Mouse (Mus musculus) limb, embryonic 13.5 days (tissue): ENCODE data around the gene Hoxa4. TPM values are rescaled to one million over a fixed set of nuclear protein-coding genes. Genes with fewer than 3 reads are reported as not detected.

Experiments used
- ATAC-seq: fragments of 200-750 bp; cut with Nextera tagmentation; 2 replicates; pipeline ENCODE4 v1.8.0; 2017; ENCODE audit warnings: low read depth, moderate number of reproducible peaks, moderate TSS enrichment; ENCODE audit not compliant: low FRiP score
- H3K27ac ChIP-seq: fragments of 300-500 bp; sonication (generic); 2 replicates; pipeline ENCODE4 v1.5.1; 2015; ENCODE audit warnings: inconsistent platforms, mild to moderate bottlenecking, moderate library complexity
- H3K27me3 ChIP-seq: fragments of 300-500 bp; sonication (generic); 2 replicates; pipeline ENCODE4 v1.6.1; 2015; ENCODE audit warnings: mild to moderate bottlenecking, inconsistent platforms
- H3K36me3 ChIP-seq: fragments of 300-500 bp; sonication (generic); 2 replicates; pipeline ENCODE4 v1.6.1; 2015; ENCODE audit warnings: inconsistent platforms, mild to moderate bottlenecking, moderate library complexity
- H3K4me1 ChIP-seq: fragments of 300-500 bp; sonication (generic); 2 replicates; pipeline ENCODE4 v1.6.1; 2015; ENCODE audit warnings: inconsistent platforms
- H3K4me2 ChIP-seq: fragments of 300-500 bp; sonication (generic); replicated peaks from 2 replicates; pipeline ENCODE4 v1.6.1; 2015; ENCODE audit warnings: inconsistent platforms, mild to moderate bottlenecking, moderate library complexity
- H3K4me3 ChIP-seq: fragments of 300-500 bp; sonication (generic); 2 replicates; pipeline ENCODE4 v1.5.1; 2015; ENCODE audit warnings: moderate library complexity, mild to moderate bottlenecking, inconsistent platforms
- H3K9ac ChIP-seq: fragments of 300-500 bp; sonication (generic); 2 replicates; pipeline ENCODE4 v1.6.1; 2015; ENCODE audit warnings: mild to moderate bottlenecking, inconsistent platforms
- H3K9me3 ChIP-seq: fragments of 300-500 bp; sonication (generic); 2 replicates; pipeline ENCODE4 v1.6.1; 2016; ENCODE audit warnings: inconsistent platforms
- WGBS: fragments of 180-500 bp; shearing (Covaris S2); methylation state at CpG from one replicate; pipeline ENCODE4 v1.1.7; 2015; 5-methylcytosine and 5-hydroxymethylcytosine counted together
- polyA plus RNA-seq: library from polyadenylated mRNA; unstranded; fragments of >200 nt; fragmentation: Nextera tagmentation; extraction: Ambion mirVana; gene quantifications from 2 replicates; pipeline ENCODE4 v1.2.1, GENCODE M21; 2015

Hoxa4 gene
- polyA plus RNA-seq, 1 experiment from 2014 or later: 0.52 TPM

- Histone ChIP-seq H3K27me3 (no peaks in the 10 kb centered on the region), H3K27ac (peak overlapping the region; percentile 99), H3K36me3 (peaks cover 29% of the 10 kb centered on the region), H3K9me3 (no peaks in the 10 kb centered on the region), H3K4me2 (peak overlapping the region; percentile 93), H3K9ac (peak overlapping the region; percentile 99), H3K4me1 (peaks cover 18% of the 10 kb centered on the region), H3K4me3 (peak overlapping the region; percentile 86)
- 1% methylated on average over 26 of the region's 26 CpGs for WGBS
- peak; percentile 3; the same call in 1 of the 2 replicates for ATAC-seq
Observed at GRCm38 (mm10) chr6:52226569-52227257, 35.2 kb upstream of the Hoxa4 start.

DNA sequence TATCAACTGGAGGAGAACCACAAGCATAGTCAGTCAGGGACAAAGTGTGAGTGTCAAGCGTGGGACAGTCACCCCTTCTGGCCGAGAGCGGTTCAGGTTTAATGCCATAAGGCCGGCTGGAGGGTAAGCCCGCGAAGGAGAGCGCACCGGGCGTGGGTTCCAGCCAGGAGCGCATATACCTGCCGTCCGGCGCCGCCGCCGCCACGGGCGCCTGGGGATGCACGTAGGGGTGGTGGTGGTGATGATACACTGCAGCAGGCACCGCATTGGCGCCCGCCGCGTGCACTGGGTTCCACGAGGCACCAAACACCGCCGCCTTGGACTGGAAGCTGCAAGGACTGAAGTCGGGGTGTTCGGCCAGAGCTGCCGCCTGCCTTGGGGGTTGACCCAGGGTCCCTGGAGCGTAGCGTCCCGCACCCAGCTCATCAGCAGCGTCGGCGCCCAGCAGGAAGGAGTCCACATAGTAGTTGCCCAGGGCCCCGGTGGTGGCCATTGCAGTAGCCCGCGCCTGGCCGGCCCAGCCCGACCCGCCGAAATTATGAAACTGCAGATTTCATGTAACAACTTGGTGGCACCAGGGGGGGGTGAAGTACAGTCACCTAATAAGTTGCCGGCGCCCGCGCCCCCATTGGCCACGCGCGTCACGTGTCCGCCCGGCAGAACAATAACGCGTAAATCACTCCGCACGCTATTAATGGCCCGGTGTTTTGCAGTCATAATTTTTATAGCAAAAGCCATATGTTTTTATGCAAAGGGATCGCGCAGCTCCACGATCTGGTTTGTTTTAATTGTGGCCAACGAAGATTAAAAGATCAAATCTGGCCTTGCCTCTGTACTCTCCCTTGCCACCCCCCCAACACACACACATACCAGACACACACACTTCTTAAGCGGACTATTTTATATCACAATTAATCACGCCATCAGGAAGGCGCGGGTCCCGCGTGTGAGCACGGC is 34.3 kb upstream of the Hoxa4 start:
- Histone ChIP-seq H3K27ac (peak overlapping the region; percentile 99), H3K9me3 (no peaks in the 10 kb centered on the region), H3K4me1 (peaks cover 25% of the 10 kb centered on the region), H3K9ac (peak overlapping the region; percentile 99), H3K27me3 (no peaks in the 10 kb centered on the region), H3K4me3 (peak overlapping the region; percentile 86), H3K36me3 (peaks cover 27% of the 10 kb centered on the region), H3K4me2 (peak overlapping the region; percentile 93)
- ATAC-seq: peak; percentile 62
- under 1% methylated on average over 69 of the region's 69 CpGs for WGBS

DNA sequence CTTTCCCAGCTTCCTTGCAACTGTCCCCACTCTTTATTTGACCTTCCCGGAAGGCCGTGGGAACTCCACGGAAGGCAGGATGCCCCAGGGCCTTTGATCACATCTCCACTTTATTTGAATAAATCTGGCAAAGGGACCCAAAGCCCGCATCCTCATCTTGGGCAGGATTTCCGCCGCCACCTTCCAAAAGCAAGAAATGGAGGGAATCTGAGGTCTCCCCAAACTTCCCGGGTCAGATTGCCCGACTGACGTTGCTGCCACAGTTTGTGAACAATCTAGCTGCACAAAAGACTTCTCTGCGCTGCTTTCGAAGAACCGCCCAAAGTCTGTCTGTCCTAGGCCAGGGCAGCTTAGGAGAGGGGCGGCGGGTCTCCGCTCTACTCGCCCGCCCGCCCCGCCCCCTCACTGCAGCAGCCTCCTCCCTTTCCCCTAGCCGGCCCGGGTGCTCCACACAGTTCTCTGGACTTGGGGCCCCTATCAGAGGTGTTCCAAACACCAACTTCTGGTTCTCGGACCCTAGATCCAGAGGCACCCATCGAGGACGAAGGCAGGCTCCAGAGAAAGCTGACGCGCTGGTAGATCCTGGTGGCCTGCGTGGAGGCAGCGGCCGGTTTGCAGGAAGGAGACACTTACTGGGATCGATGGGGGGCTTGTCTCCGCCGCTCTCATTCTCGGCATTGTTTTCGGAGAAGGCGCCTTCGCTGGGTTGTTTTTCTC is 33.5 kb upstream of the Hoxa4 start:
- WGBS: under 1% methylated on average over 36 of the region's 36 CpGs
- Histone ChIP-seq H3K4me1 (peaks cover 33% of the 10 kb centered on the region), H3K27me3 (0 out of 2 replicates have a peak, but pooled peaks cover under 1% of the 10 kb centered on the region), H3K9ac (peak overlapping the region; percentile 99), H3K4me3 (peak overlapping the region; percentile 86), H3K36me3 (peaks cover 24% of the 10 kb centered on the region), H3K4me2 (peak overlapping the region; percentile 93), H3K27ac (peak overlapping the region; percentile 99), H3K9me3 (no peaks in the 10 kb centered on the region)
- ATAC-seq: no peak

GRCm38 (mm10) chr6:52223939-52224760 is 32.6 kb upstream of the Hoxa4 start:
- Histone ChIP-seq H3K9me3 (no peaks in the 10 kb centered on the region), H3K27me3 (0 out of 2 replicates have a peak, but pooled peaks cover 2% of the 10 kb centered on the region), H3K27ac (peak overlapping the region; percentile 99), H3K9ac (peak overlapping the region; percentile 99), H3K4me3 (peak overlapping the region; percentile 86), H3K36me3 (peaks cover 18% of the 10 kb centered on the region), H3K4me2 (peak overlapping the region; percentile 93), H3K4me1 (peaks cover 42% of the 10 kb centered on the region)
- WGBS: 2% methylated on average over 24 of the region's 24 CpGs
- ATAC-seq: no peak

DNA sequence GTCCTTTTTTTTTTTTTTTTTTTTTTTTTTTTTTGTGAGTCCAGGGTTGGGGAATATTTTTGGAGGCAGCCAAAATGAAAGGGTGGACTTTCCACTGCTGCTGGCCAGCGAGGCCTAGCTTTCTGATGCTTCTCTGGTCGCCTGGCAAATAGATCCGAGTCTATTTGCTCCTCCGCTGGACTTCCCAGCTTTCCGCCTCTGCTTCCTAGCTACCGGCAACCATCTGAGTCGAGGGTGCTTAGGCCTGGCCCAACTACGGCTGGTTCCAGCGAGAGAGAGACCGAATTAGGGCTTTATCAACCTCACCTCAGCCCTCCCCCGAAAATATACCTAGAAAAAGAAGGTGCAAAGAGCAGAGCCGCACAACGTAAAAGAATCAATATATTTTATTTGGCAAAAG is 31.2 kb upstream of the Hoxa4 start:
- 6% methylated on average over 13 of the region's 13 CpGs for WGBS
- Histone ChIP-seq H3K4me3 (peak overlapping the region; percentile 86), H3K4me2 (peak overlapping the region; percentile 93), H3K9me3 (no peaks in the 10 kb centered on the region), H3K4me1 (peaks cover 55% of the 10 kb centered on the region), H3K36me3 (peaks cover 18% of the 10 kb centered on the region), H3K9ac (peak overlapping the region; percentile 99), H3K27me3 (0 out of 2 replicates have a peak, but pooled peaks cover 2% of the 10 kb centered on the region), H3K27ac (peak overlapping the region; percentile 99)
- ATAC-seq: no peak

DNA sequence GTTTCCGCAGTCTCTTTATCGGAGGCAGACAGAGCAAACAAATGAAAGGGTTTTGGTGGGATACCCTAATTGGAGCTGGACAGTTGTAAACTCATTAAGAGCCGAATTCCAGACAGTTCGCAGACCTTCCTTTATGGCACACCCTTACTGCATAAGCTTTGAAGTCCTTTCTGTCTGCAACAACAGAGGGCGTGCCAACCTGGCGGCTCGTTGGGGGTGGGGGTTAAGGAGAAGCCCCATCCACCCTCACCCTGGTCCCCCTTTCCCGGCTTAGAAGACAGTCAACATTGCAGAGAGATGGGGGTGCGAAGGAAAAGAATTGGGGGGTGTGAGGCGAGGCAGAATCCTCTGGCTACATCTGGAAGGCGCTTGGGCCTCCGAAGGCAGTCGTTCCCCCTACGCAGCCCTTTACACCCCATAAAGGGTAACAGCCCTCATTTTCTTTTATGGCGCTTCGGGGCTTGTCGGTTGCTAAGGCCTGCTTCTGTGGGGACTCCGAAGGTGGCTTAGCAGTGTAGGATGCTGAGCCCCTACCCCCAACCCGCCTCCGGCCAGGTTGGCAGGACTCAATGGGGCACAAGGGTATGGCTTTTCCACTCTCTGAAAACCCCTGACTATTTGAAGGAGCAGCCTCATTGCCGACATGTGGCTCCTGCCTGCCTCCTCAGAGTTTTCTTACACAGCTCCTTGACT is 30.6 kb upstream of the Hoxa4 start:
- Histone ChIP-seq H3K36me3 (peaks cover 18% of the 10 kb centered on the region), H3K9me3 (no peaks in the 10 kb centered on the region), H3K27ac (peak overlapping the region; percentile 99), H3K4me2 (peak overlapping the region; percentile 93), H3K27me3 (0 out of 2 replicates have a peak, but pooled peaks cover 2% of the 10 kb centered on the region), H3K4me3 (peak overlapping the region; percentile 86), H3K4me1 (peaks cover 53% of the 10 kb centered on the region), H3K9ac (peak overlapping the region; percentile 99)
- peak; percentile 45 for ATAC-seq
- WGBS: under 1% methylated on average over 21 of the region's 21 CpGs

DNA sequence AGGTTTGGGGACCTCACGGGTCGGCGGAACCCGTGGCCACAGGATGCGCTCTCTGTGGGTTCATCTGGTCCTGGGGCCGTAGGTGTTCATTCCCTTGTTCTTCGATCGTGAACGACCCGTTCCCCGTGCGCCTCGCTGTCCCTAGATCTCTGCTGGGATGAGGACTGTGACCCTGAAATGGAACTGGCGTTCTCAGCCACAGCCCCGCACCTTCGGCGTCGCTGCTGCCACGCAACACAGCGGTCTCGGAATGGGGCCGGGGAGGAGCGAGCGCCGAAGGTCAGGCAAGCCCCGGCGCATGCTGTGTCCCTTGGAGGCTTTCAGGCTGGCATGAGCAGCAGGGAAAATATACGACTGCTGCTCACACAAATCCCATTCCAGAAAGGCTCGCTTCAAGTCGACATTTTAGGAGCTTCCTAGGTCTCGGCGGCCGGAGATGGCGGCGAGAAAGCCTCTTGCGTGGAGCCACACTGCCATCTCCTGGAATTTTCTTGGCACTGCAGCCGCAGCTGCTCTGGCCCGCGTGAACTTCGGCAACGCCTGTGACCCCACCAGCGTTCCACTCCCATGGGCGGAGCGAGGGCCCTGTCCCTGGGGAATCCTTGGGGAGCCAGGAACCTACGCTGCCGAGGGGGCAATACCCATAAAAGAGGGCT is 29.9 kb upstream of the Hoxa4 start, which contains the start of gene Hoxa7:
Gene Hoxa7, minus strand, starts transcription at position 518 of the 656 bp plus-strand sequence.
- Histone ChIP-seq H3K27ac (peak within 1 kb of the TSS; percentile 99), H3K27me3 (0 out of 2 replicates have a peak, but pooled peaks cover 2% of the 10 kb centered on the region)

DNA sequence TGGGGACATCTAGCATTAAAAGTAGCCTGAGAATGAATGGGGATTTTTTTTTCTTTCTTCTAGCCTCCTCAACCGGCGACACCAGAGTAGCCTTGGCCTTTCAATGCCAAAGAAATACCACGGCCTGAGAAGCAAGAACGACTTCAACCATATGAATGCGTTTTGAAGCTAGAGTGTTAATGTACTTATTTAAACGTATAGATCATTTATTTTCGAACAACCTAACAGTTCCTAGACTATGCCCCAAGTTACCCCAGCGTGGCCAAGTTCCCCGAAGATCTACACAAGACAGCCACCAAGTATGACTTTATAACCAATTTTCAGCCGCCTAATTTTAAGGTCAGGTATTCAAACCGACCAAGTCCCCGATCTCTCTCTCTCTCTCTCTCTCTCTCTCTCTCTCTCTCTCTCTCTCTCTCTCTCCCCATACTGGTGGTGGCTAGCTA is 29.3 kb upstream of the Hoxa4 start:
- Histone ChIP-seq H3K4me3 (peak overlapping the region; percentile 86), H3K27ac (peak overlapping the region; percentile 99)
- no peak for ATAC-seq

More for the DNA sequence above, 29.9 kb upstream of the Hoxa4 start, which contains the start of gene Hoxa7:
- Histone ChIP-seq H3K9me3 (no peaks in the 10 kb centered on the region), H3K4me2 (peak within 1 kb of the TSS; percentile 93), H3K36me3 (peaks cover 18% of the 10 kb centered on the region), H3K9ac (peak within 1 kb of the TSS; percentile 99), H3K4me1 (peaks cover 47% of the 10 kb centered on the region), H3K4me3 (peak within 1 kb of the TSS; percentile 86)
- ATAC-seq: peak; percentile 22
- under 1% methylated on average over 46 of the region's 46 CpGs for WGBS

DNA sequence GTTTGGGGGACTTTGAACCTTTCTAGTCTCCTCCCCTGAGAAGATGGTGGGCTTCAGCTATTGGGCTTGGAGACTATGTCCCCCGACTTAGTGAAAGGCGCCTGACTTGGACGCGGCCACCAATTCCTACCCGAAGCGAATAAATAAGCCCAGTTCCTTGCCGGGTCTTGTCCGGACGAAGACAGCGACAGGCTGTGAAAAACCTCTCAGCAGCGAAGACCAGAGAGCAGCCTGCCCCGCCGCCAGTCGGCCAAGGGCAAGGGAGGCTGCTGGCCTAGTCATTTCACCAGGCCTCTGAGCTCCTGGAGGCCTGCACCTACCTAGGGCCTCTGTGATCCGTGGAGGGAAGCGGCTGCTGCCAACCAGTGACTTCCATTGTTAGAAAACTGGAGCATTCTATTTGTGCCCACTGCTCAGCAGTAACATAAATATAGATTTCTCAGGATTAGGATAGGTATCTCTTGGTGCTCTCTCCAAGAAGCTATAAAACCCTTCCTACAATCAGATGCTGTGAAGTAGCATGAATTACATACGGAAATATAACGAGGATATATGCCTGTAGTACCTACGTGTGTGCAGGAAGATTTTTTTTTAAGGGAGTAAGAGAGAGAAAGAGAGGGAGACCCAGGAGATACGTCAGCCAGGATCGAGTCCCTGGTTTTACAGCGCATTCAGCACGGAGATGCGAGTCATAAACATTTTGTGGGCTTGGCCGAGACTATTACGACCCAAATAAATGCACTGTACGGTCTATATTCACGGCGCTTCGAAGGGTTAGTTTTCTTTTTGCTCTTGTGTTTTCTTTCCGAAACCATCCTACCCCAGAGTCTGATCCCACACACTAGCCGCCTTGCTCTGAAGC is 28.7 kb upstream of the Hoxa4 start:
- ATAC-seq: no peak
- Histone ChIP-seq H3K4me2 (peak overlapping the region; percentile 93), H3K9me3 (no peaks in the 10 kb centered on the region), H3K36me3 (peaks cover 11% of the 10 kb centered on the region), H3K9ac (peak overlapping the region; percentile 99), H3K4me3 (peak overlapping the region; percentile 86), H3K4me1 (peaks cover 59% of the 10 kb centered on the region), H3K27me3 (peaks cover 9% of the 10 kb centered on the region), H3K27ac (peak overlapping the region; percentile 99; the same call in 1 of the 2 replicates)
- WGBS: 15% methylated on average over 32 of the region's 32 CpGs

More for the DNA sequence above, 29.3 kb upstream of the Hoxa4 start:
- H3K4me1 ChIP-seq: peaks cover 53% of the 10 kb centered on the region
- H3K9me3 ChIP-seq: no peaks in the 10 kb centered on the region
- peak overlapping the region; percentile 99 for H3K9ac ChIP-seq
- H3K4me2 ChIP-seq: peak overlapping the region; percentile 93
- 4% methylated on average over 12 of the region's 12 CpGs for WGBS
- H3K36me3 ChIP-seq: peaks cover 18% of the 10 kb centered on the region
- peaks cover 7% of the 10 kb centered on the region; the same call in 1 of the 2 replicates for H3K27me3 ChIP-seq
